Mouse (Mus musculus) bone marrow, adult 2 months (tissue): ENCODE measurements around the gene Mycbp2.

ENCODE experiments used
- CTCF ChIP-seq: fragments of 200-500 bp; IDR thresholded peaks from 2 replicates; pipeline ENCODE4 v1.5.1; 2011; ENCODE audit warnings: low read length, control low read depth; ENCODE audit not compliant: control insufficient read depth, insufficient read depth
- POLR2A ChIP-seq: fragments of 200-500 bp; IDR thresholded peaks from 2 replicates; pipeline ENCODE4 v1.6.1; 2011; ENCODE audit warnings: low read depth, mild to moderate bottlenecking, control low read depth, low read length, borderline replicate concordance; ENCODE audit not compliant: control insufficient read depth

DNA sequence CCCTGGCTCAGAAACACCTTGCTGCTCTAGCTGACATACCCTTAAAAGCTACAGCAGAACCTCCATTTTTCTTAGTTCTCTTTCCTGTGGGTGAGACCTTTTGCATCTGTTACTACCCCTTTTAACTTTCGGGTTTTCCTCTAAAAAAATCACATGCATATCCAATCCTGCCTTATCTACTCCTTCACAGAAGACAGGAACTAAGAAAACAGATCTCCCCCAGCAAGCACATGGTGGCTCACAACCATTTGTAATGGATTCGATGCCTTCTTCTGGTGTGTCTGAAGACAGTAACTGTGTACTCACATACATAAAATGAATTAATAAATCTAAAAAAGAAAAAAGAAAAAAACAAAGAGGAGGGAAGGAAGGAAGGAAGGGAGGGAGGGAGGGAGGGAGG lies 87.9 kb downstream of the Mycbp2 start:
- TF ChIP-seq CTCF (no peak), POLR2A (no peak)
